Mouse (Mus musculus): ENCODE measurements around the gene Mycbp.
"Not testable (repeated sequence)": the region's sequence is repeated elsewhere in the genome, so short reads cannot be mapped to it uniquely, and the experiment has no call there.

Gene Mycbp

DNA sequence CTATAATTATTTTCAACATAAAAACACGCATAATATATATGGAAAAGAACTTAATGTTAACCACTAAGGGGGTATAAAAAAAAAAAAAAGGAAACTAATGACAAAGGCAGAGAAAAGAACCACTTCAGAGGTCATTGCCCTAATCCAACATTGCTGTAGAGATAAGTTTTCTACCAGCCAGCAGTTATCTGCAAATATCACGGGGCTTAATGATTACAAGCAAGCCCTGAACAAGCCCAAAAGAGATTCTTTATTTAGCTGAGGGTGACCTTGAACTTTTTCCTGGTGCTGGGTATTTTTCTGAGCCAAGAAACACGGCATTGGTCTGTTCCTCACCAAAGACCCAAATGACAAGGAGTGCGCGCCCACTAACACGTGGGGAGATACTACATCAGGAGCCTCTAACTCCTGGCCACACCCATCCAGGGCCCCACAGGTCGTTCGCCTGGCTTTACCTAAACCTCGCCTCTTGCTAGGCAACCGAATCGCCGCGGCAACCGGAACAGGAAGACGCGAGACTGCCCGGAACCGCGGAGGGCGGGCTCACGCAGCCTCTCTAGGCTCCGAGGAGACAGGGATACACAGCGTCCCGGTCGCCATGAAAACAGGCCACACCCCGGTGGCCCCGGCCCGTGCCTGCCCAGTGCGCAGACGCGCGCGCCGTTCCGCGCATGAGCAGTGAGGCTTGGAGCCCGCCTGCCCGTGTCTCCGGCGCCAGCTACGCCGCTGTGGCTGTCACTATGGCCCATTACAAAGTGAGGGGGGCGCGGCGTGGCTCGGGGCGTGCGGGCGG lies at the start of gene Mycbp:
Gene Mycbp, plus strand, starts transcription at position 500 of the 793 bp plus-strand sequence.
- DNase-seq, result peak; percentile 99 to 100

DNA sequence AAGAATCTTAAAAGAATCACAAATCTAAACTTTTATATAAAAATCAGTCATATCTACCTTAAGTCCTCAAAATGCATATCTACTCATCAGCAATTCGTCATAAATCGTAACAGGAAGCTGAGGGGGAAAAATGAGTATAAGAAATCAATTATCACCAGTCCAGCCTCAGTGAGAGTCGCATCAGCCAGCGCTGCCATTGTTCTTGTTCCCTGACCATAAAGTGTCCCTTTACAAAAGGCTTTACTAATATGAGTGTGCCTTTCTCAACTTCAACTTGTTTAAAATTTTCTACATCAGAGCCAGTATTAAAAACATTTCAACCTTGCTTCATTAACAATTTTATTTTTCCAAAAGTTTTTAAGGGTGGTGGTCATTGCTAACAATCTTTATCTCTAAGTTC lies 47.7 kb upstream of the Mycbp start:
- DNase-seq, result no peak

DNA sequence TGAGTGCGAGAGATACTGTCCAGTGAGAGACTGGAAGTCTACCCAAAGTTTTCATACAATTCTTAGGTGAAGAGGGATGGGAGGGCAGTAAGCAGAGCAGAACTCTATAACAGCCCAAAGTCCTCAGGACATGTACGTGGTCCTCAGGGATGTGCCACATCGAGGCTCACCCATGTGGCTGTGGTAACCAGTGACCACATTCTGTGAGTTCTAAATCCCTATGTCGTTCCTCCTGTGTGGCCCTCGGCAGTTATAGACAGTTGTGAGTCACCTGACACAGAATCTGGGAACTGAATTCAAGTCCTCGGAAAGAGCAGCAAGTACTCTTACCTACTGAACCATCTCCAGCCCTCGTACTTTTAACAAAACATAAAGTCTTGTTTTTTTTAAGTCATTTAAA lies 46.5 kb upstream of the Mycbp start:
- no peak for DNase-seq

DNA sequence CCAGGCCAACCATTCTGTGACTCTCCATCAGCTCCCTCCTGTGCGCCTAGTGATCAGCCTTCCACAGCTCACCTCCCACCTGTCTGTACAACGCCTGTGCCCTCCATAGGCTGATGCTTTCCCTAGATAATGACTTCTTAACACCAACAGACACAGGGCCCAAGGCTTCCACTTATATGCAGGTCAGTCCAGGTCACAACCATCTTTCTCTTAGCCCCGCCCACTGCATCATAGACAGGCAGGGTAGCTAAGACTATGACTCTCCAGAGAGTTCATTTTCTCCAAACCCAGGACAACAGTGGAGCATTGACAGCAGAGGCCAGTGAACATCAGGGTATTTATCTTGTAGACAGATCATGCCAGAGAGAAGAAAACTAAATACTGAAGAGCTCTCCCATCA lies 45.3 kb upstream of the Mycbp start, which contains the start of gene 4933427I04Rik:
Gene 4933427I04Rik, plus strand, starts transcription at position 301 of the 400 bp plus-strand sequence.
- DNase-seq, result no peak

DNA sequence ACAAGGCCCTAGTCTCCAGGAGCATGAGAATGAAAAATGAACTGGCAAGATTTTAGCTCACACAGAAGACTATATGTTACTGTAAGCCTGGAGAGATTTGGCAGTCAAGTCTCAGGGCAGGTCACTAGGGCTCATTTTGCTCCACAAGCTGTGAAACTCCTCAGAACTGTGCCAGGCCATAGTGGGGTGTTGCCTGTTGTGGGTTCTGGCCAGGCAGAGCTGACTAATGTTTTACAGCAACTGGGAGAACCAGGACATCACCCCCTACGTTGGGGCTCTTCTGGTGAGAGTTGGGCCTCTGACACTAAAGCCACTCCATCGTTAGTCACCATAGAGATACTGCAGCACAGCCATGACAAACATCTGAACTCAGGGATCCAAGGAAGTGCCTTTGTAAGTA lies 44.8 kb upstream of the Mycbp start:
- no peak for DNase-seq

DNA sequence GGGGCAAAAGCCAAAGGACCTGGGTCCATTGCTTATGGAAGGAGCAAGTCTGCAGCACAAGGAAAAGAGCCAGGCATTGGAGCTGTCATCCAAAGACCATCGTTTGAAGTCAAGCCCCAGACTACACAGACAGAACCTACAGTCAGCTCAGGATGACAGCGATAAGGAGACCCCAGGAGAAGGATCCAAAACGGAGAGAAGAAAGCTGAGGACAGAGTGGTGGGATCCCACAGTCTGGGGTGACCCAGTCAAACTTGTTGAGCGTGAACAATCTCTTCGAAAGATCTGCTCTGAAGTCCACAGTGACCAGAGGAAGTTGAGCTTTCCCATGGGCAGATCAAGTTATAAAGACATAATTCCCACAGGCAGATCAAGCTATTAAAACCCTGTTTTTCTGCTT lies 44.0 kb upstream of the Mycbp start:
- no peak for DNase-seq

DNA sequence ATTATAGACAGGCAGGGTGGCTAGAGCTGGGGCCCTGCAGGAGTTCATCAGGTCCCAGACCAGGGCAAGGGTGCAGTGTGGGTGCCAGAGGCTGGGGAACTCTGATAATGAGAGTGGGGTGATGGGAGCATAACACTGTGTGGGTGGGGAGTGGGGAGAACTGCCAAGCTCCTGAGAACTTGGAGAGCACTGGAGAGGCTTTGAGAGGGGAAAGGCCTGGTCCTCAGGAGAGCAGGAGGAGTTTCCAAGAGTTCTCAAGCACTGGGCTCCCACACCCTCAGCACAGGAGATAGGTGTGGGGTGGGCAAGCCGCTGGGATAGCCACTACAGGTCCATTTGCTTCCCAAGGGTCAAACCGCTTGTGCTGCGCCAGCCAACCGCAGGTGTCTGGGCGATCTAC lies 10.9 kb upstream of the Mycbp start:
- no peak for DNase-seq

DNA sequence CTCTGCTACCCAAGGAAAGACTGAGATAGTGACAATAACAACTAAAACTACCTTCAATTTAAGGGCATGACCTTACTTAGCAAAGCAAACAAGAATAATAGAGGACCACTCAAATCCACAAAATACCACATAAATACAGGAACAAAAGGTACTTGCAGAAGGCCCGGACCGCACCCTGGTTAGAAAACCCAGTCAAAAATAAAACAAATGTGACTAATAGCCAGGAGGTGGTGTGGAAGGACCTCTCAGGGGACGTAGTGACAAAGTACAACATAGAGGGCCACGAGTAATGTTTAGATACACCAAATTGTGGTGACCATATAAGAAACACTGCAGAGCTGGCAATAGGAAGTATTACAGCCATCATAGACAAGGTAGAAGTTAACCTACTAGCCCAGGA lies 10.3 kb upstream of the Mycbp start:
- DNase-seq, result no peak

DNA sequence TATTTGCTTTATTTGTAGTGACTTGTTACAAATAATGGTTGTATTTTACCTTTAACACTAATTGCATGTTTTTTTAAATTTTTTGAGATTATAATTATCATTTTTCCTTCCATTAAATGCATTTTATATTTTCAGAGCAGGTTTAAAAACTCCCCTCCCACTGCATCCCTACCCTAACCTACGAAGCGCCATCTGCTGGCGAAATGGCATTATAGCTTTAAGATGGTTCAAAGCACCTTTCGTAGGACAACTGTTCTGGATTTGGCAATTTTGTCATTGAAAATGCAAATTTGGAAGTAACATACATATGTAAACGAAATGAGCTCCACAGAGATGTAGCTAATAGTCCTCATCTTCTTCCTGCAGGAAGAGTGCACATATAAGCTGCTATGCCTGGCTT lies 5.9 kb upstream of the Mycbp start:
- peak in 1 of 2 experiments; percentile 47 for DNase-seq

DNA sequence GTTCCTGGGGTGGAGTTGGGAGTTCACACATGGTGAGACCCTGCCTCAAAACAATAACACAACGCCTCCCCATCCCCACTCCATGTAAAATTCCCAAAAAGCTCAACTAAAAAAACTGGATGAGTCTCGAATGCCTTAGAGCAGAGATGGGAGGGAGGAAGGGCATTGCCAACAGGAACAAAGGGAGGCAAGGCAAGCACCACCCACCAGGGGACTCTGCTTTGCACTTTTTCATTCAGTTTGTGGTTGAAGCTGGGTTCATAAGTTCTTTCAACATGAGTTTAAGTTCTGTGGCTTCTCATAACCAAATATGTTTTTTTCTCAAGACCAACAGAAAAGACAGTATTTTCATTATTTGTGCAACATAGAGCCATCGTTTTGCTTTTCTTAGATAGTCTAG lies 1.2 kb upstream of the Mycbp start:
- DNase-seq, result no peak

DNA sequence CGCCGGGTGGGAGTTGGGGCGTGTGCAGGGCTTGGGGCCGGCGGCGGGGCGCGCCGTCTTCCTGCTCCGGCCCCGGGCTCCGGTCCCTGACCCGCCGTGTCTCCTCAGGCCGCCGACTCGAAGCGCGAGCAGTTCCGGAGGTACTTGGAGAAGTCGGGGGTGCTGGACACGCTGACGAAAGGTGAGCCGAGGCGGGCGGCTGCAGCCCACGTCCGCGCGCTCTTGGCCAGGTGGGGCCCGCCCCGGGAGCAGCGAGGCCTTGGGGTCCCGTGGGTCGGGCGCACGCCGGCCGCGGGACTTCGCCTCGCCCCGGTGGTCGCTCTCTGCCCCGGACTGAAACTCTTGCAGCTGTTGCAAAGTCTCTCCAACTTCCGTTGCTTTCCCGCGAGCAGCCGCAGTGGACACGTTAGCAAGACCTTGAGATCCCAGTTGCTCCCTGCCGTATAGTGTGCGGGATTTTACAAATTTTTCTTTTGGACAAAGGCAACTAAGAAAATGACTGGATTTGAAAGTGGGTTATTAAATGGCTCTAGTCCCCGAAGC lies 565 bp downstream of the Mycbp start:
- DNase-seq, result no peak

DNA sequence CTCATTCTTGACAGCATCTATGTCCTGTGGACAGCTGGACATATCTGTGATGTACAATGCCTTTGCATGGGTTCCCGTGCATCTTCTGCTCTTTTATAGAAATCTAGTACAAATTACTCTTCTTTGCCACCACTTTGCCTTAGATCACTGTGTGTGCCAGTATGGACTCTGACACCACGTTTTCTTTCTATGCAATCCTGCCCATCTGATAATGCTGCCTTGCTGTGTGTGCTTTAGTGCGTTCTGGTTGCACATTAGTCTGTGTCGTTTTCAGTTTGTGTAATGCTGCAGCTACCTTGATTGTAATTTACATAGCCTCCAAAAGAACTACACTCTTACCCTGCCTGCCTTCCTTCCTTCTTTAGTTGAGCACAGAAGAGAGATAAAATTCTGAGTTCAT lies 6.9 kb downstream of the Mycbp start:
- DNase-seq, result no peak

DNA sequence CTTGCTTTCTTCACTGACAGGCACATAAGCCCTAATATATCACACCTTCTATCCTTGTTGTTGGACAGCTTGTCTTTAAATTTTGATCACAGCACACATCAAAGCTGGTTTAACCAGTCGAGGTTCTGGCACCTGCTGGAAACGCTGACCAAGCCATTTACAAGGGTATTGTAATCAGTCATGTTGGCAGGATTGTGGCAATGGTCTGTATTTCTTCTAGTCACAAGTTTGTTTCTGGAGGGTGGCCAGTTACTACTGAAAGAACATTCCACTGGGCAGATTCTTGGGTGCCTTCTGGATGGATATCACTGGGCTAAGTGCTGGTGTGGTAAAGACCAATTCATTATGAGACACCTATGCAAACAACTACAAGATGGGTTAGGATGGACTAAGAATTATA lies 7.8 kb downstream of the Mycbp start:
- no peak for DNase-seq

DNA sequence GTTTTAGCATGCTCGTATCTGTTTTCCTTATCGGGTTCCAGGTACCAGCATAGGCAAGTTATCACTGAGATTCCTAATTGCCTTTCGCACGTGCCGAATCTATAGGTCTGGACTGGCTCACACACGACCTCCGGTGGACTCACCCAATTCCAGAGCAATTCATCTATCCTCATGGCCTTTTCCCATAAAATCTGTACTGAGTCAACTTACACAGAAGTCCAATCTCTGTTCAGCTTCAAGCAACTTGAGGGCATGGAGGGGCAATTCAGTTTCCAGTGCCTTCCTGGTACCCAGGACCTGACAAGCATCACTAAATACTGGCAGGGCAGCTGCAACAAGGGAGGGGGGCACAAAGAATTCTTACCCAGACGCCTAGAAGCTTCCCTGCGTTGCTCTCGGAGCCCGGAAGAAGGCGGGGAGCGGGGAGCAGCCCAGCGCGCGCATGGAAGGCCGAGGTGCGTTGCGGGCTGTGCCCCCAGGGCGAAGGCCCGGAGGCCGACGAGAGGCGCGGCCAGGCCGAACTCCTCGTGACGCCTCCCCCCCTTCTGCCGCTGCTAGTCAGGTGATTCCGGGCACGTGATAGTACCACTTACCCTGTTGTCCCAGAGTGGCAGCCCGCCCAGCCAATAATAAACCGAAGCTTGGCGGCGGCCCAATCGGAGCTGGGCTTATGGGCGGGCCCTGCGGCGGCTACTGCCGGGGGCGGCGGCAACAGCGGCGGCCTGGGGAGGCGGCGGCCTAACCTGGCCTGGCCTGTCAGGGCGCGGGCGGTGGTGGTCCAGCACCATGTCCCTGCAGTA lies 12.3 kb downstream of the Mycbp start, which contains the start of gene Rragc:
Gene Rragc, plus strand, starts transcription at position 699 of the 800 bp plus-strand sequence.
- peak; percentile 100 for DNase-seq

DNA sequence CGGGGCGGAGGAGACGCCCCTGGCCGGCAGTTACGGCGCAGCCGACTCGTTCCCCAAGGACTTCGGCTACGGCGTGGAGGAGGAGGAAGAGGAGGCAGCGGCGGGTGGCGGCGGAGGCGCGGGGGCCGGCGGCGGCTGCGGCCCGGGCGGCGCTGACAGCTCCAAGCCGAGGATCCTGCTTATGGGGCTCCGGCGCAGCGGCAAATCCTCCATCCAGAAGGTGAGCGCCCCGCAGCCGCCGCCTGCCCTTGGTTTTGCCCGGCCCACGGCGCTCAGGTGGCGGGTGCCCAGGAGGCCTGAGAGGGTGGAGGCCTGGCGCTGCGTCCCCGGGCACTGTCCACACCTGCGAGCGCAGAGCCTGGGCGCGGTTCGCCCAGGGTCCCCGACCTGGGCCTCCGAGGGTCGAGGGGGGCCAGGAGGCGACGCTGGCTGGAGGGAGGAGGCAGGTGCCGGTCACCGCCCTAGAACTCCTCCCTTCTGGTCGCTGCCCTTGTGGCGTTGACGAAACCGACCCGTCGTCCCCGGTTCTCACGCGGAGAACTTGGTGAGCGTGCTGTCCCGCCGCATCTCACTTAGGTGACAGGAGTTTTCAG lies 13.0 kb downstream of the Mycbp start, which contains the start of gene 4930535I16Rik:
Gene 4930535I16Rik, minus strand, starts transcription at position 475 of the 593 bp plus-strand sequence.
- no peak for DNase-seq

DNA sequence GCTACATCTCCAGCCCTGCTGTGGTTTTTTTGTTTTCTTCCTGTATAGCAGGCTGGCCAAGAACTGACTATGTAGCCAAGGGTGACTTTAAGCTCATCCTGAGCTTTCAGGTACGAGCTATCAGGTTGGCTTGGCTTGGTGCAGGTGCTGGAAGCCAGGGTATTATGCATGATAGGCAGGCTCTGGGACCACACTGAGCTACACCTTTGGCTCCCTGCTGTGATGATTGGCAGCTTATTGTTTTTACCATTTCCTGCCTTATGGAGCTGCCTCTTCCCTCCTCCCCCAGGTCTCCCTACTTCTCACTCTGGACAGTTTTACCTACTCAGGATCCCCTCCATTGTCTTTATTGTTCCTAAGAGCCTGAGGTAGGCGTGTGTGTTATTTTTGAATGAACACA lies 14.2 kb downstream of the Mycbp start:
- no peak for DNase-seq

DNA sequence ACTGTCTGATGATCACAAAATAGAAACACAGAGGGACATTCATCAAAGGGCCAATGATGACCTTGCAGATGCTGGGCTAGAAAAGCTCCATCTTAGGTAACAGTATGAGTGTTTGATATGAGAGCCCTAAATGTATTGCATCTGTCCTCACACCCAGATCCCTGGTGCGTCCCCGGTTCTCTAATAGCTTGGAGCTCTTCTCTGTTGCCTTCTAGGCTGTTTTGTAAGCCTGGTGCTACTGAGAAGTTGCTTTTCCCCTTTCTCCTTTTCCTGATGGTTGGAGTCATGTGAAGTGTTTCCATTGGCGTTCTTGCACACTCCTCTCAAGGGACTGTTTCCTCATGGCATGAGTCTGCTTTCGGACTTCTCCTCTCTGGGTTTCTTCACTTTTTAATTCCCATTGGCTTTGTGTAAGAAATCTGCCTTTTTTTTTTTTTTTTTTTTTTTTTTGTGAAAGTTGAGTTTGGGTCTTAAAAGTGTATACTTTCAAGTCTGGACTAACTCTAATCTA lies 16.5 kb downstream of the Mycbp start:
- DNase-seq, result no peak

DNA sequence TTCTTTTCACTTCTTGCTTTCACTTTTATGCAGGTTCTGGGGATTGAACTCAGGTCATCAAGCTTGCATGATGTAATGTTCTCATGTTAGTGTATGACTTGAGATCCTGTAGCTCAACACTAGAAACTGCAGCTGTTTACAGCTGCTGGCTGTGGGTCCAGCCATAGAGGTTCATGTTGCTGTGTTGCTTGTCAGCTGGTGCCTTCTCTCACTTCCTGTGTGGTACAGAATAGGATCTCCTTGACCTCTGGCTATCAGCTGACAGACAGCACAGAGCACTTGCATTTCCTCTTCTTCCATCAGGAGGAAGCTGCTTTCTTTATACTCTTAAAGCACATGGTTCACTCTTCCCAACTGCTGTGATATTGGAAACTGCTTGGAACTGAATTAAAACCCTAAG lies 23.3 kb downstream of the Mycbp start:
- DNase-seq, result peak in 1 of 2 experiments; percentile 12

DNA sequence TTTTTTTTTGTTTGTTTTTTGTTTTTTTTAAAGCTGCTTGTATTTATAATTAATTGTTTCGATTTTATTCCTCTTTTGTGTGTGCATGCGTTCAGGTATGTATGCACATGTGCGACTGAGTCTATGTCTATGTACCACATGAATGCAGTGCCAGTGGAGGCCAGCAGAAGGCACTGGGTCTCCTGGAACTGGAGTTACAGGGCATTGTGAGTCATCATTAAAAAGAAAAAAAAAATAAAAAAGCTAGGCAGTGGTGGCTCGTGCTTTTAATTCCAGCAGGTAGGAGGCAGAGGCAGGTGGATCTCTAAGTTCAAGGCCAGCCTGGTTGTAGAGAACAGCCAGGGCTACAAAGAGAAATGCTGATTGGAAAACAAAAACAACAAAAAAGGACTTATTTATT lies 25.4 kb downstream of the Mycbp start:
- no peak for DNase-seq

DNA sequence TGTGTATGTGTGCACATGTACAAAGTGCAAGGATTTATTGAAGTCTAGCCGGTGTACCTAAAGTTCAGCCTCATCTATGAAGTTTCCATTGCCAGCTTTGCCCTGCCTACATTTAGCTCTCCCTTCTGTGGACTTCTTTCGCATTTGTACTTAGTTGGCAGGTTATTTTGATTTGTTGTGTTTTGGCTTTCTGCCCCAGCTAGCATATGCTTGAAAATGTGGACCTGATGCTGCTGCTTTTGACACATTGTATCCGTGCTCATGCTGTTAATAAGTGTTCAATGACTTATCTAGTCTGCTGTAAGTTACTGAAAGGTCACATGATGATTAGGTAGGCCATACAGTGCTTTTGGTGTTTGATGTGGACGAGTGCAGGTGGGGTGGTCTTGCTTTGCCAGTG lies 29.7 kb downstream of the Mycbp start:
- DNase-seq, result no peak

DNA sequence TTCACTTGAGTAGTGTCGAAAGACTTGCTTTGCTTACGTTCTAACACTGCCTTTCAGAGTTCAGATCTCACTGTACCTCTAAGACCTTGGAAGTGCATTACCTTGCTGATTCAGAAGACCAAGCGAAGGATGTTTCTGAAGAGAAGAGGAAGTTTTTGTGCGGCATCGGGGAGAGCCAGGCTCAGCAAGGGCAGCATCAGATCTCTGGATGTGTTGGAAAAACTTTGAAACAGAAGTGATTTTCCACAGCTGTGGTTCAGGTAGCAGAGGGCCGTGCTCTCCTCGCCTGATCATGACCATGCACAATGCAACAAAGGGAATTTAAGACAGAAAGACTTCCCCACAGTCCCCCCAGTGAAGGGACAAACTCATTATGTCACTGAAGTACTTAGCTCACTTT lies 31.4 kb downstream of the Mycbp start:
- DNase-seq, result no peak

DNA sequence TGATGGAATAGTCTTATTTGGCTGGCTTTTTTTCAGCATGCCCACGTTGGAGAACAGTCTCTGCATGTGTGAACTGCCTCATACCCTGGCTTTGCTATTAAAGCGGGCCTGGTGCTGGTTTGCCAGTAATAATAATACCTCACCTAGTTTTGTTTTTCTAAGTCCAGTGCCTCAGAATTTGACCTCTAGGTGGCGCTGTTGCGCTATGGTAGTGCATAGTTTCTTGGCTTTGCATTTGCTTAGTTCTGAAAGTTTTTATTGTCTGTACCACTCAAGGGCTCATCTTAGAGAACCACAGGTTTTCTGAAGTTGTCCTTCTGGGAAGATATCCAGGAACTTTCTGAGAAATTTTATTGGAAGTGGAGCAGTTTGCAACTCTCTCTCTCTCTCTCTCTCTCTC lies 35.2 kb downstream of the Mycbp start:
- DNase-seq, result peak; percentile 32 to 78

DNA sequence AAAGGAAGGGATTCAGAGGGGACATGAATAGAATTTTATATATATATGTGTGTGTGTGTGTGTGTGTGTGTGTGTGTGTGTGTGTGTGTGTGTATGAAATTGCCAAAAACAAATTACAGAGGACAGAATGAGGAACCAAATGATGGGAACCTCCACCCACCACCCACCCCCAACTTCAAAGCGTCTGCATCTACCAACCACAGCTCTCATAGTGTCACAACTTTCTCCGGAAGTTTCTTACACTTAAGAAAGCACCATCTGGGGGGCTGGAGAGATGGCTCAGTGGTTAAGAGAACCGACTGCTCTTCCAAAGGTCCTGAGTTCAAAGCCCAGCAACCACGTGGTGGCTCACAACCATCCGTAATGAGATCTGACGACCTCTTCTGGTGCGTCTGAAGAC lies 36.2 kb downstream of the Mycbp start:
- not testable (repeated sequence) for DNase-seq
